Mouse (Mus musculus) liver, postnatal 0 days (tissue): ENCODE measurements around the gene Trabd2b.

Experiments
- CTCF ChIP-seq: sonication (generic); IDR thresholded peaks from 2 replicates; pipeline ENCODE4 v1.5.1; 2016; ENCODE audit warnings: antibody characterized with exemption, low read depth
- EP300 ChIP-seq: IDR thresholded peaks from 2 replicates; pipeline ENCODE4 v1.6.1; 2016; ENCODE audit warnings: antibody characterized with exemption, low read depth, mild to moderate bottlenecking

- TF ChIP-seq CTCF (no peak), EP300 (no peak)
These were observed 41.5 kb upstream of the Trabd2b start for GRCm38 (mm10) chr4:114365000-114365399.
